Mouse (Mus musculus) gastrocnemius, adult 8-10 months (tissue): ENCODE measurements around the gene Calm4. TPM values are rescaled to one million over a fixed set of nuclear protein-coding genes. Genes with fewer than 3 reads are reported as not detected.
"Not testable (repeated sequence)": the region's sequence is repeated elsewhere in the genome, so short reads cannot be mapped to it uniquely, and the experiment has no call there.

Source experiments
- DNase-seq, 2 experiments: peaks; one replicate each; pipeline ENCODE4 v3.0.0; 2022; ENCODE audit warnings: low spot score in 2 of 2
- total RNA-seq, 4 experiments: library from RNA; stranded (reverse); gene quantifications; 2 replicates each; pipeline ENCODE4 v1.2.4; 2022

Gene Calm4
- total RNA-seq = 1 to 10 TPM in 2 of 4 experiments, not detected in 2; 1.1 to 2.2 TPM

DNA sequence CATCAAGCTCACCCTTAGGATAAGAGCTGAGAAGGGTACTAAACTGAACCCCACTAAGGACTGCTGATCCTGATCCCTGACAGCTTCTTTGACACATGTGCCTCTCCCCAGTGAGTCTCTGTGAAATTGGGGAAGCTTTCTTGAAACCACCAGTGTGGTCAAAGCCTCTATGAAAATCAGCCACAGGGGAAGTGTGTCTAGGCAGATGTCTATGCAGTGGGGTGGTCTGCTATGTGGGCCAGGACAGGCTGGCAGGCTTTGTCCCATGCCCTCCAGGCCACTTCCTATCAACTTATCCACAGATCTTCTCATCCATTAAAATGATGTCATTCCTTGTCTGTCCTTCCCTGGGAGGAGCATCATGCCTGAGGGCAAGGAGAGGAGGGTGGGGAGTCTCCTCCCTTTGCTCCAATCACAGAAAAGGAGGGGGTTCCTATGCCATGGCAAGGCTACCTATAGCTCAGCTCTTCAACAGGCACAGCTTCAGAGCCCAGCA lies at the start of gene Calm4:
Calm4 (plus strand) TSS at position 446 of the 496 bp plus-strand sequence.
- not testable (repeated sequence) for DNase-seq

DNA sequence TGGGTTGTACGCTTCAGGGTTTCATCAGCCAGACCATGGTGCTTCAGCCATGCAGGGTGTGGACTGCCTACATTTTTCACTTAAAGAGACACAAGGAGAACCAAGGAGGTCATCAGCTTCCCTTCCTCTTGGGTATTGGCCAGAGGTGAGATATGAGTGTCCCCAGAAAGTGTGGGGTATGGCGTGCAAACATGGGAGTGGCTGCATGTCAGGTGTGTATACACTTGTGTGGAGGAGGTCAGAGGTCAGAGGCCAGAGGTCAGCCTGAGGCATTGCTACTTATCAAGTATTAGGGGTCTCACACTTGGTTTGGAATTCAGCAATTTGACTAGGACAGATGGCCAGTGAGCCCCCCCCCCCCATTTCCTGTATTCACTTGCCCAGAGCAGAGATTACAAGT lies 49.0 kb upstream of the Calm4 start:
- DNase-seq = no peak

DNA sequence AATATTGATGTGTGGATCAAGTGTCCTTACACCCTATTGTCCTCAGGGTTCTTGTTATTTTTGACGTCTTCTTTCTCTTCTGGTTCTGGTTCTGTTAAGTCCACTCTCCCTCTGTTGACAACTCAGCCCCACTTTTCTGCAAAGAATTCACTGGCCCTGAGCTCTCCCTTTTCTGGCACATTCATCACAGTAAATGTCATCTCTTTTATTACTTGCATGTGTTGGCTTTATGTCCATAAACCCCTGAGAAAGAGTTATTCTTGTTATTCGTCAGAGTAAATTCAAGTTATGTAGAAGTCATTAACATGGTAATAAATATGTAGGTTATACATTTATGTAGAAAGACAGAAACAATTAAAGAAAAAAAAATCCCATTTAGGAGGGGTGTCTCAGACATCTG lies 48.0 kb upstream of the Calm4 start:
- no peak for DNase-seq

DNA sequence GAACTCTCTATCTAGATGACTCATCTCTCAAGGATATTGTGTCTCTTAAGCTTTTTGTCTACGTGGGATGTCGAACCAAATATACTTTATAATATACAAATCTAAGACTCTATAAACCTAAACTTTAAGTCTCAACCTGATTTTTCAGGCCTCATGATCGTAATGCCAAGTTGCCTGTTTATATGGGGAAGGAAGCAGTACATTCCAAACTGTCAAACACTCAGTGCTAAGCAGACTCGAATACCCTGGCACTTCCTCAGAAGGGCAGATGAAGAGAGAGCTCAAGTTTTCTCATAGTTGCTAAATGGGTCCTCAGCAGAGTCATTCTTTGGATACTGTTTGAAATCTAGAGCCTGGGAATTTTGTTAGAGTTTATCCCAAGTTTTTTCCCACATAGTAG lies 40.9 kb upstream of the Calm4 start:
- no peak for DNase-seq

DNA sequence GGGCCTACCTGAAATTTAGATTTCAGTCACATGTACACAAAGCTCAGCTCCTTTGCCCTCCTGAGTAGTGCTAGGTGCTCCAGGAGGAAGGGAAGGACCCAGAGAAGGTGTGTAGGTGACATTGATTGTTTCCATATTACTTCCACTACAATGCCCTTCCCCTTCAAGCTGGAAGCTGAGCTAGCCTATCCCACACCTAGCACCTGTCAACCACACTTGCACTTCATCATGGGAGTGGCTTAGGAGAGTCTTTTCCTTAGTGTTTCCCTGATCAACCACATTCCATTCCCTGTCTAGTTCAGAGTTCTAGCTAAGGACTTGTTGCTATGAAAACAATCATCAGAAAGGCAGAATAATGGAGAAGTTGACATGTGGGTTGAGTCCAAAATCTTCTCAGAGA lies 38.8 kb upstream of the Calm4 start:
- DNase-seq = no peak

DNA sequence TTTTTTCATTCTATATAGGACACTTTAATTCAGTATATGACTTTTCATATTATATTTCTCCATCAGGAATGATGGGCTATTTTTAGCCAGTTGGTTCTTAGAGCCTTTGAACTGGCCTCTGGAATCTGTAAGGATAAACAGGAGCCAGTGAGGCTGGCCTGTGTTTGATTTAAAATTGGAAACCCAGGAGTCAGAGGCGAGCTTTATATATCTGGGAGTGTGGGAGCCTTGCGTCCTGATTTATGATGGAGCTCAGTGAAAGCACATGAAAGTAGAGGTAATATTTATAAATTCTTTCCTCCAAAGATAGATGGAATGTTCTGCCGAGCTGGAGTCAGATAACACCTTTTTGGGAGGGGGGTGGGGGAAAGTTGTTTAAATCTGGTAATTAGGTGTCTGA lies 38.2 kb upstream of the Calm4 start:
- DNase-seq = no peak

DNA sequence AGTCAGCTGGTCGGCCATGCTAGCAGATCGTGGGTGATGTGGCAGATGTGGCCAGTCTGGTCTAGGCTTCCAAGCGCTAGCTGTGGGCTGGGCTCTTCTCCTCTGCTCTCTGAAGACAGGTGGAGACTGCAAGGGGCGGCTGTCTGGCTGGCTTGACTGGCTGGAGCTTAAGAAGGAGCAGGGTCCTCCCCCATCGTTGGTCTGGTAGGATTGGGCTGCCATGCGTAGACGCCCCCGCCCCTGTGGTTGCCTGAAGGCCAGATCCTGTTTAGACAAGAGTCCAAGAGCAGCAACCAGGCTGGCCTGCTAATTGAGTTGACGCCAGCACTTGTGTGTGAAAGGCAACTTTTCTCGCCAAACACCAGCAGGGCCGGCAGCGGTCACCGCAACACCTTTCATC lies 33.4 kb upstream of the Calm4 start, which contains the start of gene Calml3:
Calml3 (minus strand) TSS at position 131 of the 400 bp plus-strand sequence.
- no peak for DNase-seq

DNA sequence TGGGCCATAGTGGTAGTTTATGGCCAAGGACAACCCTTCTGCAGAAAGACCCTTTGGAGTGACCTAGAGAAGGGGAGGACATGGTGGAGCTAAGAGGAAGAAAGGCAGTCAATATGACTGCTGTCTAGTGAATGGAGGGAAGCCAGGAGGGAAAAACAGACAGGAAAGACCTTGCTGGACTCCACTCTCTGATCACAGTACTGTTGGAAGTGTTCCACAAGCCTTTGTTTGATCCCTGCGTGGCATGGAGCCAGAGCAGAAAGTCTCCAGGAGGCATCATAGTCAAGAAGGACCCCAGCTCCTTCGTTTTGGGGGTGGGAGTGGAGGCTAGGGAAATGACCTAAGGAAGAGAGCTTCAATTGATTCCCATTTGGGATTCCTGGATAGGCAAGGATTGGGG lies 32.4 kb upstream of the Calm4 start:
- no peak for DNase-seq

DNA sequence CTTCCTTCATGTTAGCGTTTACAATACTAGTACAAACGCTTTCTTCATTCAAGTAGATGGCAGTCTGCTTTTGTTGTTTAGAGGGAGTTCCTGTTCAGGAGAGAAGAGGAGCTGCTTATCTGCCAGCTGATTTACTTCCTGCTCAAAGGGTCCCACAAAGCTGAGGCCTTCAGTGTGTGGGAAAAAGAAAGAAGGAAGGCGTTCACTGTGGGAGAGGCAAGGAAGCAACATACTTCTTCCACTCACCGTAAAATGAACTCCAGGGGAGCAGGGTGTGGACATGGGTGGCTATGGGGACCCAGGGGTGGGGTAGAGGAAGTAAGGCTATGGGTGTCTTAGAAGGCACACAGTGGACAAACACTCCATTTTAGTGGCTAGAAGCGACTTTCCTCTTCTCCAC lies 31.9 kb upstream of the Calm4 start:
- DNase-seq = no peak

DNA sequence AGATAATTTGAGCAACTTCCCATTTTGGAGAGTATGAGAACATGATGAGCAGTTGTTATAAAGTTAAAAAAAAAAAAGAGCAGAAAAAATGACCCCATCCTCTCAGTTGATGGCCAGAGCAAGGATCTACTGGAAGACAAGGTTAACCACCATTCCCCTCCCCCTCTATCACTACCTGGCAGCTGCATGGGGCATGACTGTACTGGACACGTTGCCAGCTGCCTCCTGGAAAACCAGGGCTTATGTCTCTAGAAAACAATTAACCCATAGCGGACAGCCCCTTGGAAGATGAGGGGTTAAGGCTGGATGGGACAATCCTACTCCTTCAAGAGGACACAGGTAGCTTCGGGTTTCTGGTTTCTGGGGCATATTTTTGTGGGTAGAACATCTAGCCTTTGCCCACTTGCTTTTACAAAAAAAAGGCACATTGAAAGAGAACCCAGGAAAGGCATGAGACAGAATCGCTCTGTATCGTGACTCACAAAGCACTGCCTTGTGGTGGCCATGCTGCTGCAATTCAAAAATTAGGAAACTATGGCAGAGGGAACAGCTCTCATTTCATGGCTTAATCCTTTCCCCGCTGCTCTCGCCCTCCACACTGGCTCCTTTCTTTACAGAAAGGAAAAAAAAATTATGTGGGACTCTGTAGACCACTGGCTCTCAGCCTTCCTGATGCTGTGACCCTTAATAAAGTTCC lies 30.3 kb upstream of the Calm4 start:
- no peak for DNase-seq

DNA sequence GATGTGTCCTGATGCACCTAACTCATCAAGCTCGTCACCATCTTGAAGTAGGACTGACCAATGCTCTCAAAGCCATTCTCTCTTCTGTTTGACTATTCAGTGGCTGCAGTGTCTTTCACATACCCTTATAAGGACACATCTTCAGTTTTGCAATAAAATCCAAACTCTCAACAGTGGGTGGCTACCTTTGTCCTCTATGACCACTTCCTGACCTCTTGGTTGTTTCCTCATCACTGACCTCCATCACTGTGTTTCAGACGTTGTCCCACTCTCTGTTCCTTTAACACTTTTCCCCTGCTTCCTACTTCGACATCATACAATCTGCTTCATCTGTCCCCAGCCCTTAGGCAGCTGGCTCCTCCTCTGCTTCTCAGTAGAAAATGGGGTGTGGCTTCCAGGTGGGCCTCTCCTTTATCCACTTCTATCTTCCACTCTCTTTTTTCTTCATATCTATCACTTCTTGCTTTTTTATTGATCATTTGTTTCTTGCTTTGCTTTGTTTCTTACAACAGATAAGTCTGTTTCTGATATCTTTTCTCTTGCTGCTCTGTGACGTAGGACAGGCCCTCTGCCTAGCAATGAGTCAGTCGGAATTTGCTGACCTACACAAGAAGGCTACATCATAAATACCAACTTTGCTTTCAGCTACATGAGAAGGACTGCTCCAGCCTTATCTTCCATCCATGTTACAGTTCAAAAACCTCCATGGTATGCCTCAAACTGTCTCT lies 19.4 kb upstream of the Calm4 start:
- no peak for DNase-seq

DNA sequence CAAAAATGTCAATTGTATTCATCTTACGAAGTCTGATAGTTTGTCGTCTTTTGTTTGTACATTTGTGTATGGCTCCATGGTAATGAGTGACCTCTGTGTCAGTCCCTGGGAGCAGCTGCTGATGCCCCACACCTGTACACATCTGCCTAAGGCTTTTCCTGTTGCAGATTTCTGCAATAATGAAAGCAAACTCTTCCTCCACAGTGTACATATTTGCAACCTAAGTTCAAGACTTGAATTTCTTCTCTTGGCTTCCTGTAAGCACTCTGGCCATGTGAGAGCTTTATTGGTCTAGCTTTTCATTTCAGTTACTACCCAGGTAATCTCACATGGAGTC lies 18.8 kb upstream of the Calm4 start:
- DNase-seq = no peak

DNA sequence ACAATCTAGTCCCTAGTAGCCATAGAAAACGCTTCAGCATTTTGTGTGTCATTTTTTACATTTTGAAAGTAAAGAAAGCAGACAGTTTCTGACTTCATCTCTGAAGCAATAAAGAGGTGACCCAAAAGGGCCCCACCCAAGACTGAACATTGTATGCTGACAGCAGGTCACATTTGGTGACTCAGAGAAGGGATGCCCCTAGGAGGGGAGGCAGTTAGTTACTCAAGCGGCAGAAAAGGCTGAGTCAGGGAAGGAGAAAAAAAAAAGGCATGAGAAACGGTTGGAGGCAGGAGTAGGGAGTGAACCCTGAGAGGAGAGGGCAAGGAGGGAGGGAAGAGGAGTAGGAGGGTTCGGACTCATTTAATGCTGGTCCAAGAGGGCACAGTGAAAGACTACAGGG lies 15.5 kb upstream of the Calm4 start:
- DNase-seq = no peak

DNA sequence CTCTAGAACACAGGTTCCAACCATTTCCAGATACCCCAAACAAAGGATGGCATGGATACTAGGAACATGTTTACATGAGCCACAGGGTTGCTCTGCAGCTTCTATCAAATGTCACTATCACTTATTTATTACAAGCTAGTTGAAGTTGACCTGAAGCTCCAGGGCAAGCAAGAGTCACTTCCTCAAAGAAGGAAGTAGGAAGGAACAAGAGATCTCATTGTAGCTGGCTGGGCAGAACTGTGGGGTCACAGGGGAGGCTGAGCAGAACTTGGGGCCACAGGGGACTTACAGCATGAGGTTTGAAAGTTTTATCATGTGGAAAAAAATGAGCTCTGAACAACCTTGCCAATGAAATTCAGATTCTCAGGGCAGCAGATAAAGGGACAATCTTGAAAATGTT lies 11.8 kb upstream of the Calm4 start:
- DNase-seq = no peak

DNA sequence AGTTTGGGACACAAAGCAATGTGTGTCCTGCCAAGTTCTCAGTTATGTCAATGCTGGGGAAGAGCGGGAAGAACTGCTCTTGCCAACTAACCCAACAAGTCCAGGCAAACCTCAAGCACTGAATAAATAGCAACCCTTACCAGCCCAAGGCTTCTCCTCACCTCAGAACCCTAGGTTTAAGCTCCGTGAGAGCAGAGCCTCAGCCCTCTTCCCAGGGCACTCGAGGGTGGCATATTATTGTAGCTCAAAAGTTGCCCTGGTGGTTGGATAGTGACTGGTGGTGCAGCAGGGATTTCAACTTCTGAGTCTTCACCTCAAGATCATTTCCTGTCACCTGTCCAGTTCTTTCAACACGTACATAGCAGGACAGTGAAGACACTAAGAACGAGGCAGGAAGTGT lies 6.0 kb upstream of the Calm4 start:
- no peak for DNase-seq

DNA sequence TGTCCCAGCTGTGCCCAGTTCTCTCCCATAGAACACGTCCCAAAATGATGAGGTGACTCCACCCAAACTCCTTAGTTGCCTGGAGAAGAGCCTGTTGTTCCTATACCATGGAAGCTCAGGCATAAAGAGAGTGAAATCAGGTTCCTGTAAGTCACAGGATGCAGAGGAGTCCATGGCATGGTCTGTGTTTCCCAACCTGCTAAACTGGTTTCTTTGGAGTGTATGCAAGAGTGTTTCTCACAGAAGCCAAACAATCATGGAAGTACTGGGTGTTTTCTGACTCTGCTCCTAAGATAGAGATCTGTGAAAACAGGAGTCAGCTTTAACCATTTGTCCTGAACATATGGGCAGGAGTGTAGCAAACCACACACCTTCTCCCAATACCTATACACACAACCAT lies 5.6 kb upstream of the Calm4 start:
- no peak for DNase-seq

DNA sequence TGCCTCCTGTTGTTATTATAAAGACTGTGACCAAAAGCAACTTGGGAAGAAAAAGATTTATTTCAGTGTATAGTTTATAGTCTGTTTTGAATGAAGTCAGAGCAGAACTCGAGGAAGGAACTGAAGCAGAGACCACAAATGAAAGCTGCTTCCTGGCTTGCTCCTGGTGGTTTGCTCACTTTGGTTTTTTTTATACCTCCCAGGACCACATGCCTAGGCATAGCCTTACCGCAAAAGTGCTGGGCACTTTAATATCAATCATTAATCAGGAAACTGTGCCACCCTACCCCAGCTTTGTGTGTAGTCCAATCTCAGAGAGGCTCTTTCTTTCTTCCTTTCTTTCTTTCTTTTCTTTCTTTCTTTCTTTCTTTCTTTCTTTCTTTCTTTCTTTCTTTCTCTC lies 5.1 kb upstream of the Calm4 start:
- DNase-seq = no peak

DNA sequence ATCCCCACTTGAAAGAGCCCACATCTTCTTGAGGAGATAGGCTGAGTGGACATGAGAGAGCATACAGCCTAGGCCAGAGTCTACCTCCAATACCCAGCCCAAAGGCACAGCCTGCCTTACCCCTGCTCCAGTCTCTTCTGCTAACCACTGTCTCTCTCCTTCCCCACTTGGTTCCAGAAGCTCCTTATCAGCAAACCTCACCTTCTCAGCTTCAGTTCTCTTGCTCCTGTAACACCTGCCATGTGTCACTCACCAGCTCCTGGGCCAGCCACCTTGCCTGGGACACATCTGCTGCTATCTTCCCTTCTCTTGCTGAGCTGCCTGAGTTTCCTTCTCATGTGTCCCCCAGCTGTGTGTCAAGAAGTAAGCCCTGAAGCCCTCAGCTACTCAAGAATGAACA lies 3.9 kb upstream of the Calm4 start:
- DNase-seq = not testable (repeated sequence)

DNA sequence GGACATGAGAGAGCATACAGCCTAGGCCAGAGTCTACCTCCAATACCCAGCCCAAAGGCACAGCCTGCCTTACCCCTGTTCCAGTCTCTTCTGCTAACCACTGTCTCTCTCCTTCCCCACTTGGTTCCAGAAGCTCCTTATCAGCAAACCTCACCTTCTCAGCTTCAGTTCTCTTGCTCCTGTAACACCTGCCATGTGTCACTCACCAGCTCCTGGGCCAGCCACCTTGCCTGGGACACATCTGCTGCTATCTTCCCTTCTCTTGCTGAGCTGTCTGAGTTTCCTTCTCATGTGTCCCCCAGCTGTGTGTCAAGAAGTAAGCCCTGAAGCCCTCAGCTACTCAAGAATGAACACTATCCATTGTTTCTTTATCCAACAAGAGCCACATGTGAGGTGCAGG lies 3.1 kb downstream of the Calm4 start:
- DNase-seq = not testable (repeated sequence)

DNA sequence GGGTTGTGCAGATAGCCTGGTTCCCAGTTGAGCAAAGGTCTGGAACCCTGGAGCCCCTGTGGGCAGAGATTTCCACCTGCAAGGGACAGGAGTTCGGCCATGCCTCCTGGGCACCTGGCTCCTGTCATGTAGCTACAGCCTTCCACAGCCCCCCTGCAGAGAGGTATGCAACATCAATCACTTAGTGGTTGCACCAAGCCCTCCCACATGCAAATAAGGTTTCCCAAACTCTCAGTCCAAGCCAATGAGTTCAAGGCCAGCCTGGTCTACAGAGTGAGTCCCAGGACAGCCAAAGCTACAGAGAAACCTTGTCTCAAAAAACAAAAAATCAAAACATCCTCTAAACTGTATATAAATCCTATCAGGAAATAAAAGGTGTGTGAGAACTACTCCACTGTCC lies 12.8 kb downstream of the Calm4 start:
- DNase-seq = no peak

DNA sequence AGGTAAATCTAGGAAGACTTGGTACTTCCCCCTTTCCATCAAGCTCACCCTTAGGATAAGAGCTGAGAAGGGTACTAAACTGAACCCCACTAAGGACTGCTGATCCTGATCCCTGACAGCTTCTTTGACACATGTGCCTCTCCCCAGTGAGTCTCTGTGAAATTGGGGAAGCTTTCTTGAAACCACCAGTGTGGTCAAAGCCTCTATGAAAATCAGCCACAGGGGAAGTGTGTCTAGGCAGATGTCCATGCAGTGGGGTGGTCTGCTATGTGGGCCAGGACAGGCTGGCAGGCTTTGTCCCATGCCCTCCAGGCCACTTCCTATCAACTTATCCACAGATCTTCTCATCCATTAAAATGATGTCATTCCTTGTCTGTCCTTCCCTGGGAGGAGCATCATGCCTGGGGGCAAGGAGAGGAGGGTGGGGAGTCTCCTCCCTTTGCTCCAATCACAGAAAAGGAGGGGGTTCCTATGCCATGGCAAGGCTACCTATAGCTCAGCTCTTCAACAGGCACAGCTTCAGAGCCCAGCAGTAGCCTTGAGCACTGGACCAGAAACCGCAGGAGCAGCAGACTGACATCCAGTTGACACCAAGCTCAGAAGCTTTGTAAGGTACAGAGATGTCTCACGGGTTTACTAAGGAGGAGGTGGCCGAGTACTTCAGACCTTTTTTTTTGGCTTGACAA lies 16.2 kb downstream of the Calm4 start, which contains the start of gene Calm5:
Calm5 (plus strand) TSS at position 526 of the 686 bp plus-strand sequence.
- DNase-seq = not testable (repeated sequence)

DNA sequence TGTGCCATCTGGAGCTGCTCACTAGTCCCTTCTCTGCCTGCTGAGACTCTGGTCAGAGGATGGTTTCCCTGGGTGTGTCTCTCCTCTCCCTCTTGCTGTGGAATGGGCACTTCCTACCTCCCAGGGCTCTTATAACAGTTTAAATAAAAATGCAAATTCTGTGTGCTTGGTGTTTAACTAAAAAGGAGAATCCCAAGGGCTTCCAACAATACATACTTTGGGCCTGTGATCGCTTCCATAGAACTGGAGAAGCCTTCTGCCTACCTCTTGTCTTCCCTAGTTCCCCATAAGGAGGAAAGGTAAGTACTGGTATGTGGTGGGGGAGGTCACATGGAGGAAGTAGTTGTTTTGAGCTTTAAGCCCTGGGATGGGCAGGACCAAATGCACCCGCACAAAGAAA lies 17.3 kb downstream of the Calm4 start:
- no peak for DNase-seq
